Mouse (Mus musculus) stomach, postnatal 0 days (tissue): ENCODE results near the gene Syt15. TPM values are rescaled to one million over a fixed set of nuclear protein-coding genes. Genes with fewer than 3 reads are reported as not detected.

Experiments
- ATAC-seq: fragments of 200-750 bp; cut with Nextera tagmentation; 2 replicates; pipeline ENCODE4 v1.8.0; 2017; ENCODE audit not compliant: low FRiP score, low TSS enrichment
- DNase-seq: peaks from one replicate; pipeline ENCODE4 v3.0.0-alpha.2; 2016; ENCODE audit warnings: low spot score
- H3K27ac ChIP-seq: fragments of 300-500 bp; sonication (generic); replicated peaks from 2 replicates; pipeline ENCODE4 v1.5.1; 2014; ENCODE audit warnings: mild to moderate bottlenecking, control low read depth
- H3K27me3 ChIP-seq: fragments of 300-500 bp; sonication (generic); 2 replicates; pipeline ENCODE4 v1.6.1; 2014; ENCODE audit warnings: low read length; ENCODE audit not compliant: control insufficient read depth, insufficient read depth
- H3K36me3 ChIP-seq: fragments of 300-500 bp; sonication (generic); 2 replicates; pipeline ENCODE4 v1.6.1; 2014; ENCODE audit warnings: low read length, mixed read lengths; ENCODE audit not compliant: control insufficient read depth, insufficient read depth
- H3K4me1 ChIP-seq: fragments of 300-500 bp; sonication (generic); replicated peaks from 2 replicates; pipeline ENCODE4 v1.6.1; 2014; ENCODE audit warnings: antibody characterized with exemption; ENCODE audit not compliant: control insufficient read depth, insufficient read depth
- H3K4me2 ChIP-seq: fragments of 300-500 bp; sonication (generic); replicated peaks from 2 replicates; pipeline ENCODE4 v1.6.1; 2014; ENCODE audit warnings: low read depth, mild to moderate bottlenecking, control low read depth, moderate library complexity
- H3K4me3 ChIP-seq: fragments of 300-500 bp; sonication (generic); 2 replicates; pipeline ENCODE4 v1.5.1; 2014; ENCODE audit warnings: low read depth, low read length, control low read depth
- H3K9ac ChIP-seq: fragments of 300-500 bp; sonication (generic); 2 replicates; pipeline ENCODE4 v1.6.1; 2014; ENCODE audit warnings: mild to moderate bottlenecking, low read length, control low read depth, mixed read lengths
- H3K9me3 ChIP-seq: fragments of 300-500 bp; sonication (generic); 2 replicates; pipeline ENCODE4 v1.6.1; 2016; ENCODE audit warnings: low read length; ENCODE audit not compliant: control insufficient read depth
- CTCF ChIP-seq: IDR thresholded peaks from 2 replicates; pipeline ENCODE4 v1.5.1; 2016; ENCODE audit warnings: antibody characterized with exemption, low read depth, mild to moderate bottlenecking, moderate library complexity
- EP300 ChIP-seq: optimal IDR thresholded peaks from 2 replicates; pipeline ENCODE3; 2016; ENCODE audit warnings: antibody characterized with exemption
- WGBS: fragments of 180-500 bp; shearing (Covaris S2); extraction: QIAGEN DNeasy Blood & Tissue Kit; methylation state at CpG from one replicate; pipeline ENCODE4 v1.1.7; 2014; 5-methylcytosine and 5-hydroxymethylcytosine counted together
- polyA plus RNA-seq: library from polyadenylated mRNA; unstranded; fragments of >200 nt; fragmentation: Nextera tagmentation; extraction: Ambion mirVana; gene quantifications from 2 replicates; pipeline ENCODE4 v1.2.1, GENCODE M21; 2015

Gene Syt15
- polyA plus RNA-seq, 1 experiment from 2014 or later, result 1.0 TPM

DNA sequence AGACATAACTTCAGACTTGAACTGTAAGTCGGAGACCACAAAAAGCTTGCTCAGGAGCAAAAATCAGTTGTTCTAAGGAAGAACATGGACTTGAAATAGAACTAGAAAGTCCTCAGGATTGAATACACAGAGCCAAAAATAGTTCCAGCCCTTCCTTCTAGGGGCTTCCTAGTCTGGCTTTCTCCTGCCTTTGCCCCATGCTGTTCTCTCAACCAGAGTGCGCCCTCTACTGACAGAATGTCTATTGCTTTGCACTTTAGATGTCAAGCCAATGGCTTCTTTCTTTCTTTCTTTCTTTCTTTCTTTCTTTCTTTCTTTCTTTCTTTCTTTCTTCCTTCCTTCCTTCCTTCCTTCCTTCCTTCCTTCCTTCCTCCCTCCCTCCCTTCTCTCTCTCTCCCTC lies 10.7 kb upstream of the Syt15 start:
- Histone ChIP-seq H3K4me3 (no peak overlapping the region), H3K4me1 (no peaks in the 10 kb centered on the region), H3K27ac (no peak overlapping the region), H3K4me2 (no peak overlapping the region), H3K9me3 (no peaks in the 10 kb centered on the region), H3K36me3 (no peaks in the 10 kb centered on the region), H3K27me3 (no peaks in the 10 kb centered on the region), H3K9ac (no peak overlapping the region)
- no peak for ATAC-seq
- TF ChIP-seq CTCF (peak; percentile 74), EP300 (no peak)
- DNase-seq, result no peak
- 54% methylated on average over 2 of the region's 2 CpGs for WGBS

DNA sequence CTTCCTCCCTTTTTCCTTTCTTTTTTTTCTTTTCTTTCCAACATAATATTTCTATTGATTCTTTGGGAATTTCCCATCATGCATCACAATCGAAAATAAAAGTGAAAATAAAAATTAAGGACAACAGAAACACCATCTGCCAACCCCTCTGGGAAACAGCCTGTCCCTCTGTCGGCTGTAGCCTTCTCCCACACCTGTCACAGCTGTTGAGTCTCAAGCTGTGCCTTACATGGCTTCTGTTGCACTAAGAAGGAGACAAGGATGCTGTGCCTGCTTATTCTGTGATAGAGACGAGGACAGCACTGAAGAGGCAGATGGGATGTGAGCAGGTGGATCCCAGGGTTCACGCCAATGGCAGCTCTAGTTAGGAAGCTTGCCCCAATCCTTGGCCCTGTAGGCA lies 10.3 kb upstream of the Syt15 start:
- DNase-seq (no peak), ATAC-seq (no peak)
- no peaks in the 10 kb centered on the region for H3K27me3 ChIP-seq
- no peaks in the 10 kb centered on the region for H3K4me1 ChIP-seq
- no peak overlapping the region for H3K4me2 ChIP-seq
- no peaks in the 10 kb centered on the region for H3K9me3 ChIP-seq
- H3K27ac ChIP-seq, result no peak overlapping the region
- no peak overlapping the region for H3K4me3 ChIP-seq
- H3K9ac ChIP-seq, result no peak overlapping the region
- WGBS, result 58% methylated on average over 4 of the region's 4 CpGs
- H3K36me3 ChIP-seq, result no peaks in the 10 kb centered on the region
- TF ChIP-seq EP300 (no peak), CTCF (no peak)

DNA sequence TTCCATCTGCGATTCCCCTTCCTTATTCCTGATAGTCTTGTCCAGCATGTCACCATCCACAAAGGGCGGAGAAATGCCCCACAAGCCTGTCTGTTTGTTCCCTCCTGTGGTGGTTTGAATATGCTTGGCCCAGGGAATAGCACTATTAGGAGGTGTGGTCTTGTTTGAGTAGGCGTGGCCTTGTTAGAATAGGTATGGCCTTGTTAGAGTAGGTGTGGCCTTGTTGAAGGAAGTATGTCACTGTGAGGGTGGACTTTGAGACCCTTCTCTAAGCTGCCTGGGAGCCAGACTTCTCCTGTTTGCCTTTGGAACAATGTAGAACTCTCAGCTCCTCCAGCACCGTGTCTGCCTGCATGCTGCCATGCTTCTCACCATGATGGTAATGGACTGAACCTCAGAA lies 9.5 kb upstream of the Syt15 start:
- H3K4me3 ChIP-seq, result no peak overlapping the region
- no peak overlapping the region for H3K27ac ChIP-seq
- H3K27me3 ChIP-seq, result no peaks in the 10 kb centered on the region
- 86% methylated on average over 4 of the region's 4 CpGs for whole genome bisulfite sequencing
- TF ChIP-seq CTCF (no peak), EP300 (no peak)
- no peak overlapping the region for H3K9ac ChIP-seq
- H3K4me1 ChIP-seq, result no peaks in the 10 kb centered on the region
- ATAC-seq (0 out of 2 replicates have a peak, but pooled peaks have one; percentile 49), DNase-seq (no peak)
- no peak overlapping the region for H3K4me2 ChIP-seq
- no peaks in the 10 kb centered on the region for H3K36me3 ChIP-seq
- H3K9me3 ChIP-seq, result no peaks in the 10 kb centered on the region

DNA sequence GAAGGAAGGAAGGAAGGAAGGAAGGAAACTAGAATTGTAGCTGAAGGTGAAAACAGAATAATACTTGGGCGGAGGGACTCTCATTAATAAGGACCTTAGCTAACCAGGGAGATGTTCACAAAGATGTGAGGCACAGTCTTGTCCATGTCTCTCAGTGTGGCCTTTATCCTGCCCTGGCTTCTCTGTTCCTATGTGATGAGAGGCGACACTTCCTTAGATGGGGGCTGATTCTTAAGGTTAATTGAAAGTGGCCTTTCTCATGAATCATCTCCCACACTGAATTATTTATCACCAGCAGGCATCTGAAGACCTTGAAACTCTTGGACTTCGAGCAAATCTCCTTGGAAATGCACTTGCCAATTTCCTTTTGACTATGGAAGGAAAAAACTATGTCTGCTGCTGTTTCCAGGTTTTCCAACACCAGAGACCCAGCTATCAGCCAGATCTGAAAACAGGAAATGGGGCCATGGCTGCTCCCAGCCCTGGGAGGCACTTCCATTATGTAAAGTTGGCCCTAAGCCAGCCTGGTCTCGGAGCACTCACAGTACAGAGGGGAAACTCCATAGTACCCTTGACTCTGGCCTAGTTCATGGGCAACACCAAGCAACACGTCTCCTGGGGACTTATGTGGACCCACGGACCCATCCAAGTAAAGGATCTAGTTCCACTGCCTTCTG lies 3.8 kb upstream of the Syt15 start:
- WGBS, result 61% methylated on average over 6 of the region's 6 CpGs
- no peaks in the 10 kb centered on the region for H3K4me1 ChIP-seq
- H3K9me3 ChIP-seq, result no peaks in the 10 kb centered on the region
- ATAC-seq, result peak; percentile 61
- no peak overlapping the region for H3K4me3 ChIP-seq
- H3K4me2 ChIP-seq, result no peak overlapping the region
- no peaks in the 10 kb centered on the region for H3K27me3 ChIP-seq
- H3K36me3 ChIP-seq, result no peaks in the 10 kb centered on the region
- no peak overlapping the region for H3K27ac ChIP-seq
- DNase-seq, result peak; percentile 49
- H3K9ac ChIP-seq, result no peak overlapping the region
- TF ChIP-seq CTCF, result no peak
- TF ChIP-seq EP300, result no peak

DNA sequence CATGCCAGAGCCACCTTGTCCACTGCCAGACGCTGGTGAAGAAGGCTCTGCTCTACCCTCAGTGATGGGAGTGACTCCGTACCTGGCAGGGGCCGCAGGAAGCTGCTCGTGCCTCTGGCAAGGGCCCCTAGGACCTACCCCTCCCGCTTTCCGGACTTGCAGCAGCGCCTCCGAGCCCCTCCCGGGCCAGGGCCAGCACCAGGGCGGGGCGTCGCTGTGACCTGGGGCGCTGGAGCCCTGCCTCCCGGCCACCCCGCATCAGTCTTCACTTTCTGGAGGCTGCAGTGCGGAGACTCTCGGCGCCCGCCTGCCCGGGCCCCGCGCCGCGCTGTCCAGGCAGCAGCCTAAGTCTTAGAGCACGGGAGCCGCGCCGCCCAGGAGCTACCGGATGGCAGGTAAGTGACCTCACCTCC lies 397 bp downstream of the Syt15 start:
- H3K4me3 ChIP-seq, result peak overlapping the region; percentile 29
- WGBS, result 1% methylated on average over 28 of the region's 29 CpGs
- H3K9ac ChIP-seq, result no peak overlapping the region
- no peaks in the 10 kb centered on the region for H3K9me3 ChIP-seq
- H3K4me2 ChIP-seq, result peak overlapping the region; percentile 46
- DNase-seq, result peak; percentile 28
- no peaks in the 10 kb centered on the region for H3K4me1 ChIP-seq
- no peak overlapping the region for H3K27ac ChIP-seq
- TF ChIP-seq EP300 (no peak), CTCF (no peak)
- ATAC-seq, result peak; percentile 38; the same call in 1 of the 2 replicates
- no peaks in the 10 kb centered on the region for H3K27me3 ChIP-seq
- no peaks in the 10 kb centered on the region for H3K36me3 ChIP-seq

DNA sequence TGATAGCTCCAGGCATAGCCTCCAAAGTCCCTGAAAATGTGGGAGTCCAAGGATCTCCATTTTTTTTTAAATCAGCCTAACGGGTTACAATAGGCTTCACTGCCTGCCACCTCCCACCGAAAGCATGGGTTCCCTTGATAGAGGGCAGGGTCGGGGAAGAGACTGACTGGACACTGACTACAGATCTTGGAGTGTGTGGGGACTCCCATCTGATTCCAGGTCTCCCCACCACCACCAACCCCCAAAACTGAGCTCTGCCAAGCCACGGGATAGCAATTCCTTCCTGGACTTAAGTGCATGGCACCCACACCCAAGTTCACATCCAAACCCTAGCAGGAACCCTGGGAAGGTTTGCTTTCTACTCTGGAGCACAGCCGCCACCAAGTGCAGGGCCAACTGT lies 1.0 kb downstream of the Syt15 start:
- DNase-seq (no peak), ATAC-seq (no peak)
- H3K27me3 ChIP-seq, result no peaks in the 10 kb centered on the region
- no peak overlapping the region for H3K9ac ChIP-seq
- no peak overlapping the region for H3K4me2 ChIP-seq
- no peaks in the 10 kb centered on the region for H3K36me3 ChIP-seq
- TF ChIP-seq CTCF (no peak), EP300 (no peak)
- H3K4me3 ChIP-seq, result no peak overlapping the region
- H3K4me1 ChIP-seq, result no peaks in the 10 kb centered on the region
- H3K9me3 ChIP-seq, result no peaks in the 10 kb centered on the region
- no peak overlapping the region for H3K27ac ChIP-seq
- 73% methylated on average over 5 of the region's 5 CpGs for WGBS
